ENCODE assay signal across 8 mouse cellular contexts in the genomic region with DNA sequence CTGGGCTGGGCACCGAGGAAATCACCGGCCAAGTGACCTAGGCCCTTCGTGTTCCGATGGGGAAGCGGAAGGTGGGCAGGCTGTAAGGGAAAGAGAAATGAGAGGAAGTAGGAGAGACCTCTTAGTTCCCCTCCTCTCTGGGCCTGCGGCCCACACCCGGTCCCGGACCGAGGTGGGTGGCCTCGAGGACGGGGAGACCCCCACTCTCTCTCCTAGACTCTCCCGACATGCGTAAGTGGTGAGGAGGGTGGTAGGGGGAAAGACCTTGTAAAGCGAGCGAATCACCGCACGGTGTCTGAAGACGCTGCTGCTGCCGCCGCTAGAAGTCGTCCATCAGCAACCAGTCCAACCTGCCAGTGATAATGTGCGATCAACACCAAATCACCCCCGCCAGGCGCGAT. TPM values are rescaled to one million over a fixed set of nuclear protein-coding genes. Genes with fewer than 3 reads are reported as not detected.
DNase-seq lines count a peak whose midpoint lies in the region; ATAC-seq and TF ChIP-seq lines count a peak whose summit lies in the region.

No protein-coding gene starts in this region.

- no peak; the same call in 1 of the 2 replicates for TF ChIP-seq CTCF in layer of hippocampus, adult 2 months (conservative IDR thresholded peaks at IDR 0.05)
- TF ChIP-seq CTCF in hindbrain, postnatal 0 days (IDR thresholded peaks at IDR 0.05; ENCODE audit: low read depth), result no peak

- peaks cover 42% of the 10 kb centered on the region for H3K27me3 ChIP-seq in embryonic facial prominence, embryonic 11.5 days (ENCODE audit: control insufficient read depth, insufficient read depth, low read length)
- H3K27me3 ChIP-seq in hindbrain, postnatal 0 days (ENCODE audit: insufficient read depth, low read length), result peaks cover 6% of the 10 kb centered on the region; the same call in 1 of the 2 replicates
- peaks cover 90% of the 10 kb centered on the region for H3K27me3 ChIP-seq in midbrain, embryonic 13.5 days

- peak overlapping the region; percentile 54 for H3K4me3 ChIP-seq in layer of hippocampus, adult 2 months
- H3K4me3 ChIP-seq in embryonic facial prominence, embryonic 11.5 days (ENCODE audit: low read depth, low read length), result peak overlapping the region; percentile 15
- peak overlapping the region; percentile 38 for H3K4me3 ChIP-seq in hindbrain, postnatal 0 days (ENCODE audit: low read length)
- peak overlapping the region; percentile 36 for H3K4me3 ChIP-seq in midbrain, embryonic 13.5 days (replicated peaks)

- H3K27ac ChIP-seq in layer of hippocampus, adult 2 months, result peak overlapping the region; percentile 88
- H3K27ac ChIP-seq in embryonic facial prominence, embryonic 11.5 days (replicated peaks; ENCODE audit: low read depth, low read length), result peak overlapping the region; percentile 77
- H3K27ac ChIP-seq in hindbrain, postnatal 0 days, result peak overlapping the region; percentile 73; the same call in 1 of the 2 replicates
- H3K27ac ChIP-seq in midbrain, embryonic 13.5 days, result peak overlapping the region; percentile 92

- no peak for DNase-seq in layer of hippocampus, adult 2 months (ENCODE audit: low spot score in 2 of 2)
- DNase-seq in layer of hippocampus, adult 8-10 months (ENCODE audit: low spot score in 2 of 2), result no peak
- no peak for DNase-seq in embryonic facial prominence, embryonic 11.5 days (ENCODE audit: low spot score)
- no peak for DNase-seq in hindbrain, postnatal 0 days (ENCODE audit: low spot score)
- no peak for DNase-seq in urinary bladder, postnatal 4 days (ENCODE audit: low spot score in 2 of 2)
- no peak for DNase-seq in layer of hippocampus, adult 9-11 months

- peak overlapping the region; percentile 75 for H3K4me2 ChIP-seq in embryonic facial prominence, embryonic 11.5 days (ENCODE audit: low read depth, low read length)
- H3K4me2 ChIP-seq in hindbrain, postnatal 0 days (ENCODE audit: low read depth, low read length), result peak overlapping the region; percentile 71
- H3K4me2 ChIP-seq in midbrain, embryonic 13.5 days (replicated peaks), result peak overlapping the region; percentile 64

- H3K9me3 ChIP-seq in embryonic facial prominence, embryonic 11.5 days (replicated peaks; ENCODE audit: control insufficient read depth, low read length), result no peaks in the 10 kb centered on the region
- H3K9me3 ChIP-seq in hindbrain, postnatal 0 days (ENCODE audit: low read length), result no peaks in the 10 kb centered on the region
- no peaks in the 10 kb centered on the region for H3K9me3 ChIP-seq in midbrain, embryonic 13.5 days

- peaks cover 5% of the 10 kb centered on the region for H3K4me1 ChIP-seq in embryonic facial prominence, embryonic 11.5 days (ENCODE audit: control insufficient read depth, insufficient read depth, low read length)
- no peaks in the 10 kb centered on the region; the same call in 1 of the 2 replicates for H3K4me1 ChIP-seq in hindbrain, postnatal 0 days (ENCODE audit: insufficient read depth, low read length)
- peaks cover 51% of the 10 kb centered on the region for H3K4me1 ChIP-seq in midbrain, embryonic 13.5 days (replicated peaks)

- no peak for ATAC-seq in embryonic facial prominence, embryonic 11.5 days (replicated peaks; ENCODE audit: insufficient number of reproducible peaks, low FRiP score, low TSS enrichment, low read depth)
- ATAC-seq in hindbrain, postnatal 0 days, result peak; percentile 10; the same call in 1 of the 2 replicates
- no peak for ATAC-seq in midbrain, embryonic 13.5 days
- ATAC-seq in cerebellum, adult (ENCODE audit: insufficient number of reproducible peaks, low FRiP score, low TSS enrichment), result no peak

- H3K9ac ChIP-seq in embryonic facial prominence, embryonic 11.5 days (replicated peaks; ENCODE audit: low read length), result peak overlapping the region; percentile 39
- peak overlapping the region; percentile 49 for H3K9ac ChIP-seq in hindbrain, postnatal 0 days (replicated peaks; ENCODE audit: low read length)
- H3K9ac ChIP-seq in midbrain, embryonic 13.5 days (replicated peaks), result peak overlapping the region; percentile 65

- H3K36me3 ChIP-seq in embryonic facial prominence, embryonic 11.5 days (replicated peaks; ENCODE audit: control insufficient read depth, insufficient read depth, low read depth, low read length), result no peaks in the 10 kb centered on the region
- H3K36me3 ChIP-seq in hindbrain, postnatal 0 days (ENCODE audit: insufficient read depth, low read length), result no peaks in the 10 kb centered on the region
- no peaks in the 10 kb centered on the region for H3K36me3 ChIP-seq in midbrain, embryonic 13.5 days

- WGBS in embryonic facial prominence, embryonic 11.5 days, result 2% methylated on average over 21 of the region's 25 CpGs
- WGBS in hindbrain, postnatal 0 days, result 7% methylated on average over 25 of the region's 25 CpGs
- 1% methylated on average over 25 of the region's 25 CpGs for WGBS in midbrain, embryonic 13.5 days

RNA-seq across cellular contexts. Expression of a gene that starts 23.0 kb away (rescaled TPM):
- 10 to 100 TPM; 16.7 to 21.3 TPM for total RNA-seq in layer of hippocampus, adult 2 months (2021)
- 10 to 100 TPM; 17.6 to 21.4 (median 20.3) TPM for total RNA-seq in layer of hippocampus, adult 8-10 months (2022)
- polyA plus RNA-seq in embryonic facial prominence, embryonic 11.5 days (2014; fragmentation: Nextera tagmentation; extraction: Ambion mirVana), result 26.9 TPM in 2 replicates
- 22.6 and 27.3 TPM in 2 replicates for total RNA-seq in hindbrain, postnatal 0 days (2014; rRNA removed)
- polyA plus RNA-seq in hindbrain, postnatal 0 days (2015; fragmentation: Nextera tagmentation; extraction: Ambion mirVana), result 8.8 and 10.3 TPM in 2 replicates
- polyA plus RNA-seq in midbrain, embryonic 13.5 days (2015; fragmentation: Nextera tagmentation; extraction: Ambion mirVana), result 24.1 and 25.4 TPM in 2 replicates
